Mouse (Mus musculus): Measurements from ENCODE around the gene Tnfrsf13b.
A peak's percentile ranks its signal among the peaks of the same experiment; 100 is the strongest.
"Not testable (repeated sequence)": the region's sequence is repeated elsewhere in the genome, so short reads cannot be mapped to it uniquely, and the experiment has no call there.

Gene Tnfrsf13b

GRCm38 (mm10) chr11:61164881-61165280 is 38.3 kb downstream of the Tnfrsf13b start:
- DNase-seq (ENCODE audit: extremely low read depth, insufficient read length, low spot score), result no peak

GRCm38 (mm10) chr11:61170184-61170583 is 43.6 kb downstream of the Tnfrsf13b start:
- no peak for DNase-seq (ENCODE audit: extremely low read depth, insufficient read length, low spot score)

DNA sequence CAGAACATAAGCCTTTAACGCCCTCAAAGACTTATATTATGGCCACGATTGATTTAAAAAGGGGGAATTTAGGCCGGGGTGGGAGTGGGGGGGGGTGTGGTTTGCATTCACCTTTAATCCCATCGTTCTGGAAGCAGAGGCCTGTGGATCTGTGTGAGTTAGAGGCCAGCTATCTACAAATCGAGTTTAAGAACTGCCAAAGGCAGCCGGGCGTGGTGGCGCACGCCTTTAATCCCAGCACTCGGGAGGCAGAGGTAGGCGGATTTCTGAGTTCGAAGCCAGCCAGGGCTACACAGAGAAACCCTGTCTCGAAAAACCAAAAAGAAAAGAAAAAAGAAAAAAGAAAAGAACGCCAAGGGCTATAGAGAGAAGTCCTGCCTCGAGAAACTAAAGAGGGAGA is 46.9 kb downstream of the Tnfrsf13b start:
- DNase-seq (ENCODE audit: extremely low read depth, insufficient read length, low spot score), result peak; percentile 20

GRCm38 (mm10) chr11:61174291-61174820 is 47.8 kb downstream of the Tnfrsf13b start:
- peak; percentile 76 for DNase-seq (ENCODE audit: extremely low read depth, insufficient read length, low spot score)

DNA sequence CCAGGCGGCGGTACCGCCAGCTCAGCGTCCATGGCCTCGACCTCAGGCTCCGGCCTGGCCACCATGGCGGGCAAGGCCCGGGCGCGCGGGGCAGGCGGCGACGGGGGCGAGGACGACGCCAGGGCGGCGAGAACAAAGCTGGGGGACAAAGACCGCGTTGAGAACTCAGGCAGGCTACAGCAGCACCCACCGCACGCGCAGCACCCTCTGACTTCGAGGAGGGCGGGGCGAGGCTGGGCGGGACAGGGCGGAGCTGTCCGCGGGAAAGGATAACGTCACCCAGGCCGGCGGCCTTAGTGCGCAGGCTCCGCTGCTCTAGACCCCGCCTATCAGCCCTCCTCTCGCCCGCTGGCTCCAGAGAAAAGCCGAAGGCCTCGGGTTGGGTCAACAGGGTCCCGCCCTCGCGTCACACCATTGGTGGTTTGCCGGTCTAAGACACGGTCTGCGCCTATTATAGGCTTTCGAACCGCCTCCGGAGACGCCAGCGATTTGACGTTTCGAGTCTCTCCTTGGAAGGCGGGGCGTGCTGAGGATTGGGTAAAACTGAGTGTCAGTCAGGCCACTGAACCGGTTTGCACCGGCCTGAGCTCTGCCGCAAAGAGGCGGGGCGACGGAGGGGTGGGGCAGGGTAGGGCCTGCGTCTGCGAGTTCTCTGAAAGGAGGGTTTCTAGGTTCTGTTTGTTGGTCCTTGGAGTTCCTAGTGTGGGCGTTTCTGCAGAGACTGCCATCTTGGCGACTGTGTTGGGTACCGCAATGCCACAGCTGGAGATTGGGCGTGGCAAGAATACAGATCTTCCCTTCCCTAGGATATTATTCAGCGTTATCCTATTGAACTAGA is 48.5 kb downstream of the Tnfrsf13b start, which contains the start of gene Usp22:
Gene Usp22 (minus strand): TSS at position 235 of the 838 bp plus-strand sequence.
- peak; percentile 100 for DNase-seq (ENCODE audit: extremely low read depth, insufficient read length, low spot score)

DNA sequence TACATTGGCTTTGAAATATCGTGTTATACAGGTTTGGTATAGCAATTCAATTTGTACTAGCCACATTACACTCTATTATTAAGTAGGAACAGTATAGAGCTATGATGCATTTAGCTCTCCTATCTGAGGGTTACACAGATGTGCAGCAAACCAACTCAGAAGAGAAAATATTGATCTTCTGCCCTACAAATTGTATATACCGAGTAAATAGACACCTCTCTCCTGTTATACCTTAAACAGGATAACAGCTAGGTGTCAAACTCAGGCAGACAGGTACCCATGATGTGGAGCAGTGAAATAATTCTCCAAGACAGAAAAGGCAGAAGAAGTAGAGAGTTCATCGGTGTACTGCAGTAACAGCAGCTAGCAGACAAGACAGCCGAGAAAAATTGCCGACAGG is 49.2 kb downstream of the Tnfrsf13b start:
- DNase-seq (ENCODE audit: extremely low read depth, insufficient read length, low spot score), result no peak

DNA sequence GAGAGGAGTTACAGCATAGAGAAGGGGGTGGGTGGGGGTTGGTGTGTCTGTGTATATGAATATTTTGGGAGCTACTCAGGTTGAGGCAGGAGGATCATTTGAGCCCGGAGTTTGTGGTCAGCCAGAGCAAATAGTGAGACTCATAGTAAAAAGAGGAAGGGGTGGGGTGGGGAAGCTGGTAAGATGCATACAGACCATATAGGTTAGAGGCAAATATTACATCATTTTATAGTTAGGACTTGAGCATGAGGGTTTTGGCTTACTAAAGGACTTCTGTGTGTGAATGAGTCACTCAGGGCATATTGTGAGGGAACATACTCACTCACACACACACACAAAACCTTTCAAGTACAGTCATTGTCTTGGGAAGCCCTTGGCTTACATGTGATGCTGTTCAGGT is 49.8 kb downstream of the Tnfrsf13b start:
- DNase-seq (ENCODE audit: extremely low read depth, insufficient read length, low spot score), result no peak

DNA sequence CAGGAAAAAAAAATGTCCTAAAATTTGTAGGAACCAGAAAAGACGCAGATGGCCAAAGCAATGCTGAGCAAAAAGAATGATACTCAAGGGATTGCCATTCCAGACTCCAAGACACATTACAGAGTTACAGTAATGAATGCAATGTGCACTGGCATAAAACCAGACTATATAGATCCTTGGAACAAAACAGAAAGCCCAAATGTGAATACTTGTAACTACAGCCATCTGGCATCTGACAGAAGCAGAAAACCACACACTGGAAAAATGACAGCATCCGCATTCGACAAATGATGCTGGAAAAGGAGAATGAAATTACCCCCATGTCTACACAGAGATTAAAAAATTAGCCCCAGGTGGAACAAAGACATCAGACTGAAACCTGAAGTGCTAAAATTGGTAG is 53.8 kb downstream of the Tnfrsf13b start:
- DNase-seq (ENCODE audit: extremely low read depth, insufficient read length, low spot score), result no peak

GRCm38 (mm10) chr11:61181624-61182023 is 55.1 kb downstream of the Tnfrsf13b start:
- DNase-seq (ENCODE audit: extremely low read depth, insufficient read length, low spot score), result no peak

DNA sequence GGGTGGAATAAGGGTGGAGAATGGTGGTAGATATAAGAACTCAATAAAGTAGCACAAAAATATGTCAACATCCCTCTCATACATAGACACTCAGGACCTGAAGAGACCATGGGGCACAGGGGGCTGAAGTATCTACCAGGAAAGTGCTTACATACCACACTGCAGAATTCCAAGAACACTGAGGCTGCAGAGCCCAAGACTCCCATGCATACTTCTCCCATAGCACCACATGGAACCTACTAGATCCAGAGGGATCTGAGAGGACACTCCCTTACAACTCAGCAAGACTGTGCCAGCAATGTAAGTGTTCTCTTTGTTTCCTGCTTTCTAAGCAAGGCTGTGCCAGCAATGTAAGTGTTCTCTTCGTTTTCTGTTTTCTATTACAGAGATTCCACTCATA is 57.3 kb downstream of the Tnfrsf13b start:
- DNase-seq (ENCODE audit: extremely low read depth, insufficient read length, low spot score), result no peak

- DNase-seq (ENCODE audit: extremely low read depth, insufficient read length, low spot score), result no peak
These were observed 64.2 kb downstream of the Tnfrsf13b start for GRCm38 (mm10) chr11:61190776-61191175.

GRCm38 (mm10) chr11:61192123-61192522 is 65.6 kb downstream of the Tnfrsf13b start:
- not testable (repeated sequence) for DNase-seq (ENCODE audit: extremely low read depth, insufficient read length, low spot score)

DNA sequence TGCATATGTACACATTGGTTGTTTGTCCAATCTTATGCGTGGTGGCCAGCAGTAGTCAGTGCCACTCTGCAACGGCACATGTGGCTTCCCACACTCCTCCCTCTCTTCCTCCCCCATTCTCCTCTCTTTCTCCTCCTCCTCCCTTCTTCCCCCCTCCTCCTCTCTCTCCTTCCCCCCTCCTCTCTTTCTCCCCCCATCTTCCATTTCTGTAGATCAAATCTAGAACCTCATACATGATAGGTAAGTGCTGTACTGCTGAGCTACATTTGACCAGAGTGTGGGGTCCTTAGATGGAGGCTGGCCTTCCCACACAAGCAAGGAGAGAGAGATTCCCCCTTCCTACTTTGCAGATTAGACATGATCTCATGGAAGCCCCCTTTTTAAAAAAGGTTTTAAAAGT is 66.2 kb downstream of the Tnfrsf13b start:
- no peak for DNase-seq (ENCODE audit: extremely low read depth, insufficient read length, low spot score)

- DNase-seq (ENCODE audit: extremely low read depth, insufficient read length, low spot score), result no peak
These were observed 66.8 kb downstream of the Tnfrsf13b start for GRCm38 (mm10) chr11:61193392-61193791.

DNA sequence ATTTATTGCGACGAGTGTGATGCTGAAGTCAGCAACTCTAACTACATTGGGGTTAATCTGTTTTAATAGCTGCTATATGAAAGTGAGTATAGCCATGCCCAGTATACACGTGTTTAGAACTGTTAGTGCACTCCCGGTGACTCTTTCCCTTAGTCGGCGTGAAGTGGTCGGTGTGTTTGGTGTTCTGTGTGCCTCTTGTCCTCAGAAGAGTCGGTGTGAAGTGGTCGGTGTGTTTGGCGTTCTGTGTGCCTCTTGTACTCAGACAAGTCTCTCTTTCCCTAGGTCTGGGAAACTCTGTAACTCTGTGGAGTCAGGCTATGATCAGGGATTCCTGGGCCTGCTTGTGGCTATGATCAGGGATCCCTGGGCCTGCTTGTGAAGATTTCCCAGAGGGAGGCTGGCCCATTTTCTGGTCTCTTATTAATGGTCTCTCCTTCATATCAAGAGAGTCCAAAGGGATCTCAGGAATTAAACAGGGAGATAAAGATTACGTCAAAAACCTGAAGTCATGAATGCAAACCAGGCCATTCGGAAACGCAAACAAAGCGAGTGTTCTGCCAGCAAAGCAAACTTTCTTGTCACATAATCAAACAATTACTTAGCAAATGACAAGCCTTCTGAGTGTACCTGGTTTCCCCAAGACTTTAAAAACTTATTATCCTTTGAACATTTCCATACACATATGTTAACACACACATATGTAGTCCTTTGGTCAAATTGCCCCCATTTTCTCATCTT is 70.2 kb downstream of the Tnfrsf13b start:
- DNase-seq (ENCODE audit: extremely low read depth, insufficient read length, low spot score), result no peak

DNA sequence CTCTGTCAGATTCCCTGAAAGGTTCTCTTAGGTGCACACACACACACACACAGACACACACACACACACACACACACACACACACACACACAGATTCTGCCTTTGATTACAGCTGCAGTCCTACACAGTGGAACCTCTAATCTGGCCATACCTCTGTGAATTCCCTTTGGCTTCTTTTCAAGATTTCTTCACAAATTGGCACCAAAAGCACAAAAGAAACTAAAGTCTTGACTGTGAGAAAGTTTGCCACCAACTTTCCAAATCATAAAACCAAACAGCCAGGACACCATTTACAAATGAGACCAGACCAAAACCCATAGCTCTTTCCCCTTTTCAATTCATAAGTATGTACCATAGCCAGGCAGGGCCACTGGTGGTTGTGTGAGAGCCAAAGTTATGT is 71.4 kb downstream of the Tnfrsf13b start:
- DNase-seq (ENCODE audit: extremely low read depth, insufficient read length, low spot score), result no peak
